Mouse (Mus musculus) heart, adult 2 months (tissue): ENCODE data around the gene Paqr4.
A peak's percentile ranks its signal among the peaks of the same experiment; 100 is the strongest.

Source experiments
- CTCF ChIP-seq: fragments of 200-600 bp; IDR thresholded peaks from 2 replicates; pipeline ENCODE4 v1.8.1; 2022; ENCODE audit warnings: antibody characterized with exemption, mild to moderate bottlenecking, moderate library complexity
- EP300 ChIP-seq: fragments of 200-500 bp; IDR thresholded peaks from 2 replicates; pipeline ENCODE4 v1.6.1; 2011; ENCODE audit warnings: low read depth, low read length, control low read depth; ENCODE audit not compliant: insufficient read depth

GRCm38 (mm10) chr17:23725999-23726757, 14.5 kb downstream of the Paqr4 start, which contains the start of gene Pkmyt1:
- TF ChIP-seq CTCF: peak; percentile 21
- no peak for TF ChIP-seq EP300
